Mouse (Mus musculus) embryonic facial prominence, embryonic 15.5 days (tissue): ENCODE measurements at regions not wholly inside any gene's neighbourhood (a gene's known extent, or its start where the extent isn't known, plus 50 kb on each side); places are given as distances from the start of the nearest gene placed in this dataset.

Experiments
- ATAC-seq: fragments of 200-750 bp; cut with Nextera tagmentation; 2 replicates; pipeline ENCODE4 v1.8.0; 2017; ENCODE audit warnings: low read depth, moderate TSS enrichment; ENCODE audit not compliant: insufficient number of reproducible peaks, low FRiP score, low TSS enrichment
- H3K27ac ChIP-seq: fragments of 300-500 bp; sonication (generic); replicated peaks from 2 replicates; pipeline ENCODE4 v1.5.1; 2015; ENCODE audit warnings: mild to moderate bottlenecking, inconsistent platforms
- H3K27me3 ChIP-seq: fragments of 300-500 bp; sonication (generic); 2 replicates; pipeline ENCODE4 v1.6.1; 2015; ENCODE audit warnings: inconsistent platforms
- H3K36me3 ChIP-seq: fragments of 300-500 bp; sonication (generic); 2 replicates; pipeline ENCODE4 v1.6.1; 2015; ENCODE audit warnings: mild to moderate bottlenecking, inconsistent platforms
- H3K4me1 ChIP-seq: fragments of 300-500 bp; sonication (generic); 2 replicates; pipeline ENCODE4 v1.6.1; 2015; ENCODE audit warnings: inconsistent platforms
- H3K4me2 ChIP-seq: fragments of 300-500 bp; sonication (generic); replicated peaks from 2 replicates; pipeline ENCODE4 v1.6.1; 2015; ENCODE audit warnings: mild to moderate bottlenecking, inconsistent platforms
- H3K4me3 ChIP-seq: fragments of 300-500 bp; sonication (generic); replicated peaks from 2 replicates; pipeline ENCODE4 v1.5.1; 2015; ENCODE audit warnings: mild to moderate bottlenecking, inconsistent platforms
- H3K9ac ChIP-seq: fragments of 300-500 bp; sonication (generic); 2 replicates; pipeline ENCODE4 v1.6.1; 2015; ENCODE audit warnings: inconsistent platforms
- H3K9me3 ChIP-seq: fragments of 300-500 bp; sonication (generic); replicated peaks from 2 replicates; pipeline ENCODE4 v1.6.1; 2016; ENCODE audit warnings: inconsistent platforms
- WGBS: fragments of 180-500 bp; shearing (Covaris S2); methylation state at CpG from one replicate; pipeline ENCODE4 v1.1.7; 2015; 5-methylcytosine and 5-hydroxymethylcytosine counted together

GRCm38 (mm10) chr11:25538641-25539258, 671.8 kb downstream of the 5730522E02Rik start:
- Histone ChIP-seq H3K4me1 (no peaks in the 10 kb centered on the region), H3K4me3 (no peak overlapping the region), H3K27ac (no peak overlapping the region), H3K9me3 (no peaks in the 10 kb centered on the region), H3K4me2 (no peak overlapping the region), H3K27me3 (no peaks in the 10 kb centered on the region), H3K36me3 (no peaks in the 10 kb centered on the region), H3K9ac (no peak overlapping the region)
- 89% methylated on average over 3 of the region's 3 CpGs for WGBS
- ATAC-seq: peak; percentile 34; the same call in 1 of the 2 replicates

GRCm38 (mm10) chr11:25536069-25536468, 674.5 kb downstream of the 5730522E02Rik start:
- no peak for ATAC-seq
- no peak overlapping the region for H3K27ac ChIP-seq
- no peak overlapping the region for H3K4me2 ChIP-seq
- H3K27me3 ChIP-seq: no peaks in the 10 kb centered on the region
- H3K4me3 ChIP-seq: no peak overlapping the region
- H3K9ac ChIP-seq: no peak overlapping the region
- no peaks in the 10 kb centered on the region for H3K9me3 ChIP-seq
- H3K4me1 ChIP-seq: no peaks in the 10 kb centered on the region
- 66% methylated on average over 7 of the region's 7 CpGs for WGBS
- H3K36me3 ChIP-seq: no peaks in the 10 kb centered on the region

- no peak overlapping the region for H3K9ac ChIP-seq
- no peak overlapping the region for H3K4me3 ChIP-seq
- WGBS: 8% methylated on average over 2 of the region's 2 CpGs
- H3K27me3 ChIP-seq: no peaks in the 10 kb centered on the region
- H3K4me2 ChIP-seq: no peak overlapping the region
- no peak for ATAC-seq
- H3K36me3 ChIP-seq: no peaks in the 10 kb centered on the region
- H3K9me3 ChIP-seq: no peaks in the 10 kb centered on the region
- H3K27ac ChIP-seq: no peak overlapping the region
- no peaks in the 10 kb centered on the region for H3K4me1 ChIP-seq
Observed at GRCm38 (mm10) chr11:25533081-25533480, 677.5 kb downstream of the 5730522E02Rik start.

- no peak overlapping the region for H3K9ac ChIP-seq
- no peaks in the 10 kb centered on the region for H3K36me3 ChIP-seq
- no peak overlapping the region for H3K27ac ChIP-seq
- H3K4me1 ChIP-seq: no peaks in the 10 kb centered on the region
- H3K4me3 ChIP-seq: no peak overlapping the region
- WGBS: 67% methylated on average over 9 of the region's 9 CpGs
- no peaks in the 10 kb centered on the region for H3K9me3 ChIP-seq
- H3K27me3 ChIP-seq: no peaks in the 10 kb centered on the region
- H3K4me2 ChIP-seq: no peak overlapping the region
- no peak for ATAC-seq
Observed at GRCm38 (mm10) chr11:25531668-25532398, 678.7 kb downstream of the 5730522E02Rik start.

GRCm38 (mm10) chr11:25528056-25528455, 682.5 kb downstream of the 5730522E02Rik start:
- H3K9ac ChIP-seq: no peak overlapping the region
- H3K4me3 ChIP-seq: no peak overlapping the region
- no peak overlapping the region for H3K27ac ChIP-seq
- H3K9me3 ChIP-seq: no peaks in the 10 kb centered on the region
- no peaks in the 10 kb centered on the region for H3K4me1 ChIP-seq
- ATAC-seq: no peak
- 31% methylated on average over 5 of the region's 5 CpGs for WGBS
- no peaks in the 10 kb centered on the region for H3K27me3 ChIP-seq
- no peaks in the 10 kb centered on the region for H3K36me3 ChIP-seq
- no peak overlapping the region for H3K4me2 ChIP-seq

- no peaks in the 10 kb centered on the region for H3K9me3 ChIP-seq
- no peaks in the 10 kb centered on the region for H3K4me1 ChIP-seq
- H3K27me3 ChIP-seq: no peaks in the 10 kb centered on the region
- H3K36me3 ChIP-seq: no peaks in the 10 kb centered on the region
- H3K9ac ChIP-seq: no peak overlapping the region
- no peak for ATAC-seq
- H3K27ac ChIP-seq: no peak overlapping the region
- no peak overlapping the region for H3K4me3 ChIP-seq
- no peak overlapping the region for H3K4me2 ChIP-seq
- WGBS: 65% methylated on average over 2 of the region's 2 CpGs
Observed at GRCm38 (mm10) chr11:25518903-25519302, 691.7 kb downstream of the 5730522E02Rik start.

GRCm38 (mm10) chr11:25518131-25518530, 692.4 kb downstream of the 5730522E02Rik start:
- ATAC-seq: no peak
- H3K36me3 ChIP-seq: no peaks in the 10 kb centered on the region
- H3K4me2 ChIP-seq: no peak overlapping the region
- H3K27ac ChIP-seq: no peak overlapping the region
- H3K9ac ChIP-seq: no peak overlapping the region
- no peaks in the 10 kb centered on the region for H3K4me1 ChIP-seq
- 97% methylated on average over 1 of the region's 1 CpGs for WGBS
- H3K9me3 ChIP-seq: no peaks in the 10 kb centered on the region
- H3K4me3 ChIP-seq: no peak overlapping the region
- no peaks in the 10 kb centered on the region for H3K27me3 ChIP-seq

- no peak overlapping the region for H3K9ac ChIP-seq
- no peak overlapping the region for H3K4me3 ChIP-seq
- no peaks in the 10 kb centered on the region for H3K36me3 ChIP-seq
- WGBS: 65% methylated on average over 3 of the region's 3 CpGs
- no peak for ATAC-seq
- no peaks in the 10 kb centered on the region for H3K27me3 ChIP-seq
- H3K4me2 ChIP-seq: no peak overlapping the region
- no peaks in the 10 kb centered on the region for H3K9me3 ChIP-seq
- no peak overlapping the region for H3K27ac ChIP-seq
- H3K4me1 ChIP-seq: no peaks in the 10 kb centered on the region
Observed at GRCm38 (mm10) chr11:25505500-25505899, 705.1 kb downstream of the 5730522E02Rik start.

- 66% methylated on average over 2 of the region's 2 CpGs for WGBS
- no peak for ATAC-seq
Observed at GRCm38 (mm10) chr11:25473682-25474365, 736.7 kb downstream of the 5730522E02Rik start.

GRCm38 (mm10) chr11:25469819-25470218, 740.7 kb downstream of the 5730522E02Rik start:
- ATAC-seq: no peak
- Histone ChIP-seq H3K4me1 (no peaks in the 10 kb centered on the region), H3K36me3 (no peaks in the 10 kb centered on the region)

More at GRCm38 (mm10) chr11:25473682-25474365, 736.7 kb downstream of the 5730522E02Rik start:
- Histone ChIP-seq H3K4me1 (no peaks in the 10 kb centered on the region), H3K4me2 (no peak overlapping the region), H3K36me3 (no peaks in the 10 kb centered on the region), H3K9me3 (no peaks in the 10 kb centered on the region), H3K4me3 (no peak overlapping the region), H3K27me3 (no peaks in the 10 kb centered on the region), H3K27ac (no peak overlapping the region), H3K9ac (no peak overlapping the region)

GRCm38 (mm10) chr11:25437206-25437605, 773.4 kb downstream of the 5730522E02Rik start:
- Histone ChIP-seq H3K36me3 (no peaks in the 10 kb centered on the region), H3K9me3 (no peaks in the 10 kb centered on the region), H3K4me3 (no peak overlapping the region), H3K9ac (no peak overlapping the region), H3K4me1 (no peaks in the 10 kb centered on the region), H3K27me3 (no peaks in the 10 kb centered on the region), H3K4me2 (no peak overlapping the region), H3K27ac (no peak overlapping the region)
- no peak for ATAC-seq
- WGBS: 85% methylated on average over 1 of the region's 1 CpGs

More at GRCm38 (mm10) chr11:25469819-25470218, 740.7 kb downstream of the 5730522E02Rik start:
- no peak overlapping the region for H3K9ac ChIP-seq
- no peak overlapping the region for H3K27ac ChIP-seq
- H3K4me2 ChIP-seq: no peak overlapping the region
- H3K27me3 ChIP-seq: no peaks in the 10 kb centered on the region
- WGBS: 71% methylated on average over 6 of the region's 6 CpGs
- H3K4me3 ChIP-seq: no peak overlapping the region
- H3K9me3 ChIP-seq: no peaks in the 10 kb centered on the region
